Mouse (Mus musculus) thymus, postnatal 36 days (tissue): ENCODE measurements at regions not wholly inside any gene's neighbourhood (a gene's known extent, or its start where the extent isn't known, plus 50 kb on each side); places are given as distances from the start of the nearest gene placed in this dataset.
"Not testable (repeated sequence)": the region's sequence is repeated elsewhere in the genome, so short reads cannot be mapped to it uniquely, and the experiment has no call there.

ENCODE experiments used
- DNase-seq, 2 experiments: peaks; one replicate each; pipeline ENCODE4 v3.0.0; 2022; ENCODE audit warnings: mixed read lengths in 2 of 2

GRCm38 (mm10) chr3:40408921-40409488, 122.1 kb upstream of the Intu start:
- no peak for DNase-seq

- DNase-seq: no peak
Observed at GRCm38 (mm10) chr3:40410749-40411310, 120.3 kb upstream of the Intu start.

- not testable (repeated sequence) for DNase-seq
Observed at GRCm38 (mm10) chr3:40425183-40425844, 105.8 kb upstream of the Intu start.

- DNase-seq: no peak
Observed at GRCm38 (mm10) chr3:40426070-40426469, 105.0 kb upstream of the Intu start.

- no peak for DNase-seq
Observed at GRCm38 (mm10) chr3:40428021-40428420, 103.1 kb upstream of the Intu start.

- DNase-seq: no peak
Observed at GRCm38 (mm10) chr3:40438251-40438650, 92.8 kb upstream of the Intu start.

GRCm38 (mm10) chr3:40441092-40442036, 89.7 kb upstream of the Intu start:
- no peak for DNase-seq

GRCm38 (mm10) chr3:40443788-40444595, 87.1 kb upstream of the Intu start:
- DNase-seq: peak; percentile 8 to 26

- DNase-seq: no peak
Observed at GRCm38 (mm10) chr3:40452958-40453357, 78.1 kb upstream of the Intu start.

- no peak for DNase-seq
Observed at GRCm38 (mm10) chr3:40453552-40453951, 77.5 kb upstream of the Intu start.

- no peak for DNase-seq
Observed at GRCm38 (mm10) chr3:40456070-40456469, 75.0 kb upstream of the Intu start.

- DNase-seq: no peak
Observed at GRCm38 (mm10) chr3:40458490-40458889, 72.6 kb upstream of the Intu start.

- no peak for DNase-seq
Observed at GRCm38 (mm10) chr3:40463446-40463845, 67.6 kb upstream of the Intu start.

GRCm38 (mm10) chr3:40470101-40470500, 61.0 kb upstream of the Intu start:
- no peak for DNase-seq

GRCm38 (mm10) chr3:40472766-40473165, 58.3 kb upstream of the Intu start:
- no peak for DNase-seq

GRCm38 (mm10) chr3:40480258-40480951, 50.7 kb upstream of the Intu start:
- no peak for DNase-seq
